Mouse (Mus musculus) right cerebral cortex, postnatal 25 days (tissue): ENCODE data around the gene 1810049J17Rik.
"Not testable (repeated sequence)": the region's sequence is repeated elsewhere in the genome, so short reads cannot be mapped to it uniquely, and the experiment has no call there.

ENCODE experiments used
- DNase-seq: peaks from one replicate; pipeline ENCODE4 v3.0.0; 2022

Gene 1810049J17Rik

DNA sequence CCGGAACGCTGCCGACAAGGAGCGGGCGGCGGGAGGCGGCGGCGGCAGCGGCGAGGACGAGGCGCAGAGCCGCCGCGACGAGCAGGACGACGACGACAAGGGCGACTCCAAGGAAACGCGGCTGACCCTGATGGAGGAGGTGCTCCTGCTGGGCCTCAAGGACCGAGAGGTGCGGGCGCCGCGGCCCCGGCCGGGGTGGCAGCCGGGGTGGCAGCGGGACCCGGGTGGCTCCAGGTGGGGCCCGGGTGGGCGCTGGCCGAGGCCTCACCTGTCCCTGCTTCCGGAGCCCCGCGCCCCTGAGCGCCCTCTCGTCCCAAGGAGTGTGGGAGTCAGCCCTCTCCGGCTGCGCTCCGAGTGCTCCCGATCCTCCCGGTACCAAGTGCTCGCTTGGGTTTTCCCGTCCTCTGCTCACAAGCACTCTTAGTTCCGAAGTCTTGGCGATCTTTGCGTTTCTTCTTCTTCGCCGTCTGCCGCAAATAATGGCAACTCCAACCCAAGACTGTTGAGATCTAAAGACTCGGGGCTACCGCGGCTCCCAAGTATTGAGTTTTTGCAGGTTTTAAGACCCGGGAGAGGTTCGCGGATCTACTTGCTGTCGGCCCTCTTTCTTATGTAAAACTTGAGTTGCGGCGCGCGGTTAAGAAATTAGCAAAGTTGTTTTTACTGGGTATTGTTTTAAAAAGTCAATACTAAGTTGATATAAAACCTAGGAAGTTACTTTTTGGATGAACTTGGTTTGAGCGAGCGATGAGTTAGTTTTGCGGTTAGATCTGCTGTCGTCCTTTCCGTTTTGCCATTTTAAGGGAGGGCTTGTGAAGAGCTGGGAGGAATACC is at the start of gene 1810049J17Rik:
TSS of gene 1810049J17Rik (minus strand) at position 112 of the 834 bp plus-strand sequence.
- DNase-seq = peak; percentile 50

DNA sequence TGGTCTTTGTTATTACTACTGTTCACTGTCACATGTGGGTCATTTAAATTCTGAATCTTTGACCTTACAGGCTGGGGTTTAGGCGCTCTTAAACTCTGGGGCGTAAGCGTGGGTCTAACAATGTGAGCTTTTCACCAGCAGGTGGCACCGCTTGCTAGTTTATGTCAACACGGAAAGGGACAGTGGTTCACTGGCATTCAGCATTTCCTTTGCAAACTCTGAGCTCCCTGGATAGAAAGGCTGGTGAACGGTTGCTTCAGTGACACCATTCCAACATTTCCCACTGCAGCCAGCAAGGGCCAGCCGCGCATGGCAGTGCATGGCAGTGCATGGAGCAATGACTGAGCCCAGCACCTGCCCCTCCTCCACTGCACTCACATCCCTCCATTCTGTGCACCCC is 49.5 kb upstream of the 1810049J17Rik start:
- peak; percentile 54 for DNase-seq

DNA sequence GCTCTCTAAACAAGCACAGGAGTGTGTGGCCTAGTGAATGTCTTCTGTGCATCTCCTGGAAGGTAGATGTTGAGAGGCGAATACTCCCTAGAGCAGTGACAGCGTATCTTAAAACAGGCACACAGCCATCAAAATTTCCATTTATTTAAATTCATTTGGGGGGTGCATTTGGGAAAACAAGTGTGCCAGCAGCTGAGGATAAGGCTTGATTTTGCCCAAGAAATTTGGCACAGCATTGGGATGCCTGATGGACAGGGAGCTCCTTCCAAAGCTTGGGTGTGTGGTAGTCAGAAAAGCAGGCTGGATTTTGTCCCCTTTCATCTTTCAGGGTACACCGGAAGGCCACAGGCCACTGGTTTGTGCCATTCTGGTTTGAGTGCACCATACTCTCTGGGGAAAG is 48.4 kb upstream of the 1810049J17Rik start:
- DNase-seq = no peak

DNA sequence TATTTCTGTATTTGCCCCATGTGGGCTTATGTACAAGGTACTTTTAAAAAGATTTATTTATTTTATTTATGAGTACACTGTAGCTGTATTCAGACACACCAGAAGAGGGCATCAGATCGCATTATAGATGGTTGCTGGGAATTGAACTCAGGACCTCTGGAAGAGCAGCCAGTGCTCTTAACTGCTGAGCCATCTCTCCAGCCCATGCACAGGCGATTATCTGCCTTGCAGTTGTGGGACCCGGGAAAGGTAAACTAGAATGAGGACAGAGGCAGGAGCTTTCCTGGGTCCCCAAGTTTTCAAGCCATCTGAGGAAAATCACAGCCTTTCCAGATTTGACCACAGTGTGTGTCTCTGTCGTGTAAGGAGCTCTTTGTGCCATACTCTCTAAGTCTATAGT is 47.2 kb upstream of the 1810049J17Rik start:
- no peak for DNase-seq

DNA sequence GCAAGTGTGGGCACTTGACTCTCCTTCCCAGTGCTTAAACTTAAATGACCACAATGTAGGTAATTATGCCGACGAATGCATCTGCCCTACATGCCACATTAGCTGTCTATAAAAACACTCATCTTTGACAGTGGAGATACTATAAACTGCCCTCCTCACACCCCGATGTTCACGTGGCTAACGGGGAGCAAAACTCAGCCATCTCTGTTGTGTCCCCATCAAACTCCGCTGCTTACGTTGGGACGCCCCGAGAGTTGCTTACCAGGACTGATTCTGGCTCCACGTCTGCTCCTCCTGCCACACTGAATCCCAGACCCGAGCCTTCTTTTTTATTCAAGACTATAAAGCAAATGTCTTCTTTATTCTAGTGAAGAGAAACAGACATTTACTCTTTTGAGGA is 46.7 kb upstream of the 1810049J17Rik start:
- DNase-seq = no peak

DNA sequence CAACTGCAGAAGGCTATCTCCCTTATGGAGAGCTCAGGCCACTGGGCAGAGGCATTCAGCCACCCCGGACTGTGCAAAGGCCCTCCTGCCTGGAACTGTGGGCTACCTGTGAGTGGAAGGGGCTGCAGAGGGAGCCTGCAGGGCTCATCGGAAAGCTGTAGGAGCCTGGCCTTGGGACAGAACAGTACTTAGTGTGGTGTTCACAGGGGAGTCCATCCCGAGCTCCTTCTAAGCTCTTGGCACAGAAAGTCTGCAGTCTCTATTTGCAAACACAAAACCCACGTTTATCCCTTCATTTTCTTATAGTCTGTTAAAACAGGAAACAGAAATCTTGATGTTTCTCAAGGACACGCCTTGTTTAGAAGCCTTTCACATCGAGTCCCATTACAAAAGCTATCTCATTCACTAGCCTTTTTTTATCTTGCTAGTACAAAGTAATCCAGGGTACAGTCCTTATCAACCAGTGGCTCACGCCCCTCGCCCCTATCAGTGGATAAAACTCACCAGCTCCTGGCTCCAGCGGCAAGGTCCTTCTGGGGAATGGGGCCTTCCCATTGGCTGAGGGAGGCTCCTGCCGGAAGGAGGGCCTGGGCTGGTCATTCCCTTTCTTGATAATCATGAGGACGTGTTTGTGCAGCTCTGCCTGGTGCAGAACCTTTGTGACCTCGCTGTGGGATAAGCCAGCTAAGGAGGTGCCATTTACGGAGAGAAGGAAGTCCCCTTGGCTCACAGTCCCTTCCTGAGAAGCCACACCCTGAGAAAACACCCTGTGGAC is 45.8 kb upstream of the 1810049J17Rik start:
- DNase-seq = no peak

DNA sequence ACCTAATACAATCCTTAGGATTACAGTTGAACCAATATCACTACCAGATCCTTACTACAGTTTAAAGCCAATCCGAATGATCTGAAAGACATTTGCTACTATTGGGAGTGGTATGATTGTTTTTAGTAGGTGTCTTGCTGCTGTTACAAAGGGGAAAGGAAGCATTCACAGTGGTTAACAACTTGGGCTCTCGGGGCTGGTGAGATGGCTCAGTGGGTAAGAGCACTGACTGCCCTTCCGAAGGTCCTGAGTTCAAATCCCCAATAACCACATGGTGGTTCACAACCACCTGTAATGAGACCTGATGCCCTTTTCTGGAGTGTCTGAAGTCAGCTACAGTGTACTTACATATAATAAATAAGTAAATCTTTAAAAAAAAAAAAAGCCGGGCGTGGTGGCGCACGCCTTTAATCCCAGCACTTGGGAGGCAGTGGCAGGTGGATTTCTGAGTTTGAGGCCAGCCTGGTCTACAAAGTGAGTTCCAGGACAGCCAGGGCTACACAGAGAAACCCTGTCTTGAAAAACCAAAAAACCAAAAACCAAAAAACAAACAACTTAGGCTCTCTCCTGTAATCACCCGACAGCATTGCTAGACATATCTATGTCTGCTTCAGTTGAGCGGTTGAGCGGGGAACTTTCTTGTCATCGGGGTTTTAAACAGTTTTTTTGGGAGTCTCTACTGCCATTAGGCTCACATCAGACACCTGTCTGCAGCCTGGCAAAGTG is 45.0 kb upstream of the 1810049J17Rik start:
- DNase-seq = not testable (repeated sequence)

DNA sequence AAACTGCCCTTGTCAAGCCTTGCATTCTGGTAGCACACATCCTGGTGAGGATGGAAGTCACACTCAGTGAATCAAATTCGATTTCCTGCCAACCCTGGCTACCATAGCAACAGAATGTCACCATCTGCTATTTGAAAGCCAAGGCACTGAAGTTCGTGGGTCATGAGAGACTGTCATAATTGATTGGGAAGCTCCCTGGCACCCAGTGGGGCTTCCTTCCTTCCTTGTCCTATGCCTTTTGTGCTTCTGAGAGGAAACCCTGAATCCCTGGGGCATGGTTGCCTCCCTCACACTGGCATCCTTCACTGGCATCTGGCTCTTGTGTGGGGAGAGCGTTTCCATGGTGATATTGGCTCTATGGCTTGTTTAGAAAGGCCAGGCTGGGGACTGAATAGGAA is 44.4 kb upstream of the 1810049J17Rik start:
- peak; percentile 63 for DNase-seq

DNA sequence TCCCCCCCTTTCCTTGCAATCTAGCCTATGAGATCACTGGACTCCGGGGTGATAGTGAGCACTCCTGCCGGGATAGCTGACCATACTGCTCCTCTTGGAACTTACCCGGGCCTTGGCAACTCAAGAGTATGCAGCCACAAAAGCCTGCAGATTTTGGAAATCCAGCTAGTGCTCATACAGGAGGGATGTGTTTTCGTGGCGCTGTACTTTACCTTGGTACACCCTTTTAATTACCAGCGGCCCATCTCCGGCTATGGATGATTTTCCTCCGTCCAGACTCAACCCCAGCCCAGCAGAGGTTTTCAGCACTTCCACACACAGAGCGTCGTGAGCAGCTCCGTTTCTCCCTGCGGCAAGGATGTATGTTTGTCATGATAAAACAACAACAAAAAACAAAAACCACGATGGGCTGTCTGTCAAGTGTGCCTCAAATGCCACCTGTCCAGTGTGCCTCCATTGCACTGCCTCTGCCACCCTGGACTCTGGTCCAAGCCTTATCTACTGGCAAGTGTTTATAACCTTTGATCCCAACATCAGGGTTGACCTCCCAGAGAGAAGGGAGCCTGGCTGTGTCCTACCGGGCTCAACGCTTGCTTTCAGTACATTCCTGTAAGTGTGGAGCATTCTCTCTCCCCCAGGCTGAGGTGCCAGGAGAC is 43.8 kb upstream of the 1810049J17Rik start:
- DNase-seq = no peak

DNA sequence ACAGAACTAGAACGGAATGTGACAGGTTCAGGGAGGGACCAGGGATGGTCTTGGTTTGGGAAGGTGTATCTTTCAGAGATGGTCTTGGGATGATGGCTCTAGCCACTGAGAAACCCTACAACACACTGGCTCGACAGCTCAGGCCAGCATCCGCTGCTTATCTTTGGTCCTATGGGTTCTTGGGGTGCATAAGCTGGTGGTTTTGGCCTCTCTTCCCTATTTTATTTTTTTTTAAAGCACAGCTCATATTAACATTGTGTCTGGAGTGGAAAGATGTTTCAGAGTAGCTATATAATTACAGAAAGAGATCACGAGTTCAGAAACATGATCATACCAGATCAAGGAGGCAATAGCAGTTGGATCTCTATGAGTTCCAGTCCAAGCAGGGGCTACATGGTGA is 42.4 kb upstream of the 1810049J17Rik start:
- DNase-seq = no peak

DNA sequence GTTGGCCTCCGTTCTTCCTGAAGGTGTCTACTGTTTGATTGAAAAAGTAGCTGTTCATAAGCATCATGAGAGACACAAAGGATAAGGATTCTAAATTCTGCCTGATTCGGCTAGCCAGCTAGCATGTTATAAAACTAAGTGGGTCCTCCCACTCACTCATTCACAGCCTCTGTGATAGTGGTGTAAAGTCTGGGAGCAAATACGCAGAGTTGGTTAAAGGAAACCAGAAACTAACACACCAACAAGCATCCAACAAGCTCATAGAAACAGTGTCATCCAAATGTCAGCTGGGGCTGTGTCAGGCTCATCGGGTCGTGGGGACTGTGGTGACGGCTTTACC is 41.0 kb upstream of the 1810049J17Rik start:
- no peak for DNase-seq

DNA sequence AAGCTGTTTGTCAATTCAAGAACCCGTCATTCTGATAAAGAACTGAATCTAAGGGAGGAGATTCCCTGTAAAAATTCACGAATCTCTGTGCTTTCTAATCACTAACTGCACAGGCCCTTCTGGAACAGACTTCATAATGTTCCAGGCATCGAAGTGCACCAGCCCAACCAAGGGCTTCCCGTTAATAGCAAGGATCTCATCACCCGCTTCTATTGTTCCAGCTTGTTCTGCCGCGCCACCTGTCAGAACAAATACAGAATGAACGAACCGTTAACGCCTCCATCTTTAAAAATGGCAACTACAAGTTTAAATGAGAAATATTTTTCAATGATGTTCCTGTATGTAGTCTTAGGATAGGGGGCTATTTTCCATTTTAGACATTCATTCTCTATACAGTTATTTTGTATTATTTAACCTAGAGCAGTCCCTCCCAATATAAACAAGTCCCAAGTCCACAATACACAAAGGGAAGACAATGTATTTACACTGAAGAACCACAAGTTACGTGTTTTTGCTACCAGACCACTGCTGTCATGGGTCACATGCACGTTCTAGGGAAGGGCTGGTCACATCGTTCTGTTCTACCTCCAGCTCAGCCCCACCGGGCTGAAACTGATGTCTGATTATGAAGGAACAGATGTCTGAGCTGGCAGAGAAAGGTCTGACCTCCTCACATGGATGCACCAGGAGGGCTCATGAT is 40.5 kb upstream of the 1810049J17Rik start:
- no peak for DNase-seq

DNA sequence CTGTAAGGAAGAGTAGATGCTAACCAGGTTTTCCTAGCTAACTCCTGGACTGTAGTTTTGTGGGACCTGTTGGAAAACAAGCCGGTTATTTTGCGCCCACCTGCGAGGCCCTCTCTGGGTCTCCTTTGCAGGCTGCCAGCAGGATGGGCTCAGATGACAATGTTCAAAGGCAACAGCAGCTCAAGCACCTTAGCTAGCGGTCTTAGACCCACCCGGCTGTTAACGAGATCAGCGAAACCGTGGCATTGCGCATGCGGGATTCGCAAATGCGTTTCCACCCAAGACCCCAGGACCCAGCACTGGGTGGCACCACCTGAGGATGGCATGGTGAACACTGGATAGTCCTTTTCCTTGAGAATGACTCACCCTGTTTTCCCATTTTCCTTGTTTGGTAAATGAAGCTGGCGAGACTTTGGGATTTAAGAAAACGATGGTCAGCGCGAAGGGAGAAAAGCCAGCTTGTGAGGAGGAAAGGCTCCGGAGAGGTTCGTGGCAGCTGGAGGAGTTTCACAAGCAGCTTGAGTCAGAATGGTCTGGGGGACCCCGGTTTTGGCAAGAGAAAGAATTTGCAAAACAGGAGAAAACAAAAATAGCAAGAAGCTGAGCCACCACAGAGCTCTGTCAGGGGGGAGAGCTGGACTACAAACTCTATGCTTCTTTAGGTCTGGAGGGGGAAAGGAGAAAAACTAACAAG is 39.0 kb upstream of the 1810049J17Rik start:
- DNase-seq = no peak

DNA sequence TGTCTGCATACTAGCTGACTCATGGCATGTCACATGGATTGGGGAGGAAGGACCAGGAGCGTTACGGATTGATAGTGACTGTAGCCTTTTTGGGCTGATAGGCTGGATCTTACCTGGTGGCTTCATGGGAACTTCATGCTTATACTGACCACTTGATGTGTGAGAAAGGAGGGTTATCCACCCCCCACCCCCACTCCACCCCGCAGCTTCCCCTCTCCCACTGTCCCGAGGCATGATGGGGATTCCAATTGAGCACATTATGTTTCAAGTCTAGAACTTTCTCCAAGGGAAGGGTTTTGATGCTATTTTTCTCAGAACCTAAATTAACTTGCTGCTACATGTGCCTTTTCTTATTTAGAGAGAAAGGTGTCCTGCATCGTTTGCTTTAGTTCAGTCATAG is 36.7 kb upstream of the 1810049J17Rik start:
- DNase-seq = no peak

DNA sequence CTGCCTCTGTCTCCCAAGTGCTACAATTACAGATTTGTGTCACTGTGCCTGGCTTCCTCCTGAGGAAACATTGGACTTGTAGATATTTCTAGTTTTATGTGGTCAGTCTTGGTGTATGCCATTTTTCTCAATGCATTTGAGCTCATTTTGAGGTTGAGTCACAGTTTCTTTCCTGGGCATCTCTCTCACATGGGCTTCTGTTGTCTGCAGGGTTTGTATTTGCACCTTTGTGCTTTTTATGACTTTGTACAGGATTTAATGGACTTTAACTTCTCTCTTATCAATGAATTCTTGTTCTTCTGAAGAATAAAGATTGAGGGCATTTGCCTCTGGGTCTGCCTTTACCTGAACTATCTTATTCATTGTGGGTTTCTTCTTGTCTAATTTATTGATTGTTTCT is 35.8 kb upstream of the 1810049J17Rik start:
- no peak for DNase-seq

DNA sequence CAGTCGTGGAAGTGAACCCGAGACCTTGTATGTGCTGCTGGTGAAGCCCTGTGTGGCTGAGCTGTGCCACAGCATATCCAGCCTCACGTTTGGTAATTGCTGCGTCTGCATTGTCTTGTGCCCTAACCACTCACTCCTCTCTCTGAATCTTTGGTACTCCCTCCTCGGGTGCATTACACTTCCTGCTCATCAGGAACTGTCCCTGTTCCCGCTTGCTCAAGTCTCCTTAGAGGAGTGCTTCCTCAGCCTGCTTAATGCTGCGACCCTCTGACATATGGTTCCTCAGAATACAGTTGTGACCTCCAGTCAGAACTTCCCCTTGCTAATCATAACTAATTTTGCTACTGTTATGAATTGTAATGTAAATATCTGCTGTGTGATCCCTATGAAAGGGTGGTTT is 34.2 kb upstream of the 1810049J17Rik start:
- DNase-seq = no peak

DNA sequence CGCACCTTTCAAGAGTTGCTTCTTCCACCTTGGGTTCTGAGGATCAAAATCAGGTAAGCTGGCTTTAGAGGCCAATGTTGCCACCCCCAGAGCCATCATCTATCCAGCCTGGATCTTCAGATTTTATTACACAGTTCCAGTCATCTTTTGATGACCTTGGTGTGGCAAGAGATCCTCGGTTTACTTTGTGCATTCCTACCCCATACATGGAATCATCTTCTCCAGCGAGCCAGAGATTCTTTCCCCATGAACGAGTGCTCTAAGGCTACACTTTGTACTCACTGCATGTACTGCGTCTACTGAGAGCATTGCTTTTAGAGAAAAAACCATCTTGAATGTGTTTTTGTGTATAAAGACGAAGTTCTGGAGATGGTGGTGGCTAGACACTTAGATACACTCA is 33.6 kb upstream of the 1810049J17Rik start:
- no peak for DNase-seq

DNA sequence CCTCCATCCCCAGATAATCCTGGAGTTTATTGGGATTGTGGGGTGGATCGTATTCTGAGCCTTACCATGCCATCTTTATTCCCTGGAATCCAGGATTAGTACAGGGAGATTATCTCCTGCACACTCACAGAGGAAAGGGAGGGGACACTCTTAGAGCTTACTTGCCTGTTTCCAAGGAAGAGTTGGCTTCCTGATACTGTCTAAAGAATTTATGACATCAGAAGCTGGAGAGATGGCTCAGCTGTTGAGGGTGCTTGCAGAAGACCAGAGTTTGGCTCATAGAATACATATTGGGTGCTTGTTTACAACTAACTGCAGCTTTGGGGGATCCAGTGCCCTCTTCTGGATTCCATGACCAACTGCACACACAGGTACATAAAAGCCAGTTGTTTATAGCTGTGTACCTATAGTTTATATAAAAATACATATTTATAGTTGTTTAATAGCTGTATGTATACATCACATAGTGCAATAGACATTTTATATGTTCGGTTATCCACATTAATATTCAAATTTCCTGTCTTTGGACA is 32.6 kb upstream of the 1810049J17Rik start:
- DNase-seq = no peak

DNA sequence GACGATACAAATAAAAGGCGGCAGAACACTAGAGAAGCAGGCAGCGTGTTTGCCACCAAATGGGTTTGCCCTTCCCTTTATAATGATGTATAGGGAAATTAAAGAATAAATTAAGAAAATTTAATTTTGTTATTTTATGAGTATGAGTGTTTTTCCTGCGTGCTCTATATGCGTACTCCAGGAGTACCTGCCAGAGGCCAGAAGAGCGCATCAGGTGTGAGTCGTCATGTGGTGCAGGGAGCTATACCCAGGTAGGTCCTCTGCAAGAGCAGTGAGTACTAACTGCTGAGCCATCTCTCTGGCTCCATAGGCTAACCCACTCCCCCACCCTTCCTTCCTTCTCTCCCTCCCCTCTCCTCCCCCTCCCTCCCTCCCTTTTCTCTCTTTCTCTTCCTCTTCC is 29.8 kb upstream of the 1810049J17Rik start:
- DNase-seq = no peak

DNA sequence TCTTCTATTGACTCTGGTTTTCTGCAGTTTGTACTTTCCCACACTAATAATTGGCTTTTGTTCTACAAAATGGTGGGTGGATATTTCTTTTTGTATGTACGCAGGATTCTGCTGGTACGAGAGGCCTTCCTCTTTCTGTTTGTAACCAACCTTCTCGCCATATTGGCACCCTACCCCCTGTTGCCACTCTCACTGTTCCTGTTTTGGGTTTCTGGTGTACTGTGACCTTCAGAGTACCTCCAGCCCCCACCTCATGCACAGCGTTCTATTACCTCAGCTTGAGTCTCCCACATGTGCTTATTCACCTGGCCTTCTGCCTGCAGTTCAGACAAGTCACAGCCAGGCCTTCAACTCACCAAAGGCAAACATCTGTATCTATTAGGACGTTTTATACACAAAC is 28.1 kb upstream of the 1810049J17Rik start:
- no peak for DNase-seq

DNA sequence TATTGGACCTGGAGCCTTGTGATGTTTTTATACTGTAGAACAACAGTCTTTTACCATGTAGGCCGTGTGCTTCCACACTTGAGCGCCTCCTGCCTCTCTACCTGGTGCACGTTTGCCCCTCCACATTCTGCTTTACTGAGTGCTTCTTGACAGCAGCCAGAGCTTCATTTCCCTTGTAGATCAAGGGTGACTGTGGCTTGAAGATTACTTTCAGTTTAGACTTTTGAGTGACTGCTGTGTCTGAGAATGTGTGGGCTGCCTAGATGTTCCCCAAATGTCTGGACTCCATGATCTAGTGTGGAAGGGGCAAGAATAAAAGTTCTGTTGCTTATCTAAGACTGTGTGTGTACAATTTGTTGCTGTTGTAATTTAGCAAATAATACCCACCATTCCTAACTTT is 27.3 kb upstream of the 1810049J17Rik start:
- DNase-seq = no peak

DNA sequence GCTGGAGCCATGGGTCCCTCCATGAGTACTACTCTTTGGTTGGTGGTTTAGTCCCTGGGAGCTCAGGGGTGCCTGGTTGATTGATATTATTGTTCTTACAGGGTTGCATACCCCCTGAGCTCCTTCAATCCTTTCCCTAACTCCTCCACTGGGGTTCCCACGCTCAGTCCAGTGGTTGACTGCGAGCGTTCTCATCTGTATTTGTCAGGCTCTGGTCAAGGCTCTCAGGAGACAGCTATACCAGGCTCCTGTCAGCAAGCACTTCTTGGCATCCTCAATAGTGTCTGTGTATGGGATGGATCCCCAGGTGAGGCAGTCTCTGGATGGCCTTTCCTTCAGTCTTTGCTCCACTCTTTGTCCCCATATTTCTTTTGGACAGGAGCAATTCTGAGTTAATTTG is 25.2 kb upstream of the 1810049J17Rik start:
- DNase-seq = no peak
